Mouse (Mus musculus) stomach, postnatal 0 days (tissue): ENCODE measurements around the gene Mturn.

Experiments used
- CTCF ChIP-seq: IDR thresholded peaks from 2 replicates; pipeline ENCODE4 v1.5.1; 2016; ENCODE audit warnings: antibody characterized with exemption, low read depth, mild to moderate bottlenecking, moderate library complexity
- EP300 ChIP-seq: optimal IDR thresholded peaks from 2 replicates; pipeline ENCODE3; 2016; ENCODE audit warnings: antibody characterized with exemption

GRCm38 (mm10) chr6:54726796-54727195, 45.4 kb downstream of the Mturn start:
- no peak for TF ChIP-seq CTCF
- TF ChIP-seq EP300, result no peak
